Mouse (Mus musculus) neutrophil, adult 83 days (primary cell): Measurements from ENCODE around the gene Il1rl2. TPM values are rescaled to one million over a fixed set of nuclear protein-coding genes. Genes with fewer than 3 reads are reported as not detected.

Experiments
- total RNA-seq, 2 experiments: library from RNA; stranded (reverse); gene quantifications; one replicate each; pipeline ENCODE4 v1.2.4; 2023

The Il1rl2 gene
- 10 to 100 TPM; 11.6 to 12.4 TPM for total RNA-seq

GRCm38 (mm10) chr1:40324457-40324856 lies at the start of gene Il1rl2:
Gene Il1rl2 (plus strand): TSS chr1:40324610.

Other genes with a start within 250 kb of the Il1rl2 start
- gene Il1r1, start 99.5 kb upstream of the Il1rl2 start, total RNA-seq: 1 to 10 TPM; 1.2 to 1.6 TPM
- 10 to 100 TPM; 15.7 to 15.9 TPM for gene Il1rl1, start 105.0 kb downstream of the Il1rl2 start, total RNA-seq
- 10 to 100 TPM; 23.7 to 26.0 TPM for gene Il18r1, start 140.9 kb downstream of the Il1rl2 start, total RNA-seq
- gene Il18rap, start 190.8 kb downstream of the Il1rl2 start, total RNA-seq: 100 to 1,000 TPM; 176 to 203 TPM